Mouse (Mus musculus) stomach, postnatal 0 days (tissue): ENCODE results near the gene Dph5. TPM values are rescaled to one million over a fixed set of nuclear protein-coding genes. Genes with fewer than 3 reads are reported as not detected.

Experiments used
- ATAC-seq: fragments of 200-750 bp; cut with Nextera tagmentation; 2 replicates; pipeline ENCODE4 v1.8.0; 2017; ENCODE audit not compliant: low FRiP score, low TSS enrichment
- DNase-seq: peaks from one replicate; pipeline ENCODE4 v3.0.0-alpha.2; 2016; ENCODE audit warnings: low spot score
- H3K27ac ChIP-seq: fragments of 300-500 bp; sonication (generic); replicated peaks from 2 replicates; pipeline ENCODE4 v1.5.1; 2014; ENCODE audit warnings: mild to moderate bottlenecking, control low read depth
- H3K27me3 ChIP-seq: fragments of 300-500 bp; sonication (generic); 2 replicates; pipeline ENCODE4 v1.6.1; 2014; ENCODE audit warnings: low read length; ENCODE audit not compliant: control insufficient read depth, insufficient read depth
- H3K36me3 ChIP-seq: fragments of 300-500 bp; sonication (generic); 2 replicates; pipeline ENCODE4 v1.6.1; 2014; ENCODE audit warnings: low read length, mixed read lengths; ENCODE audit not compliant: control insufficient read depth, insufficient read depth
- H3K4me1 ChIP-seq: fragments of 300-500 bp; sonication (generic); replicated peaks from 2 replicates; pipeline ENCODE4 v1.6.1; 2014; ENCODE audit warnings: antibody characterized with exemption; ENCODE audit not compliant: control insufficient read depth, insufficient read depth
- H3K4me2 ChIP-seq: fragments of 300-500 bp; sonication (generic); replicated peaks from 2 replicates; pipeline ENCODE4 v1.6.1; 2014; ENCODE audit warnings: low read depth, mild to moderate bottlenecking, control low read depth, moderate library complexity
- H3K4me3 ChIP-seq: fragments of 300-500 bp; sonication (generic); 2 replicates; pipeline ENCODE4 v1.5.1; 2014; ENCODE audit warnings: low read depth, low read length, control low read depth
- H3K9ac ChIP-seq: fragments of 300-500 bp; sonication (generic); 2 replicates; pipeline ENCODE4 v1.6.1; 2014; ENCODE audit warnings: mild to moderate bottlenecking, low read length, control low read depth, mixed read lengths
- H3K9me3 ChIP-seq: fragments of 300-500 bp; sonication (generic); 2 replicates; pipeline ENCODE4 v1.6.1; 2016; ENCODE audit warnings: low read length; ENCODE audit not compliant: control insufficient read depth
- CTCF ChIP-seq: IDR thresholded peaks from 2 replicates; pipeline ENCODE4 v1.5.1; 2016; ENCODE audit warnings: antibody characterized with exemption, low read depth, mild to moderate bottlenecking, moderate library complexity
- EP300 ChIP-seq: optimal IDR thresholded peaks from 2 replicates; pipeline ENCODE3; 2016; ENCODE audit warnings: antibody characterized with exemption
- WGBS: fragments of 180-500 bp; shearing (Covaris S2); extraction: QIAGEN DNeasy Blood & Tissue Kit; methylation state at CpG from one replicate; pipeline ENCODE4 v1.1.7; 2014; 5-methylcytosine and 5-hydroxymethylcytosine counted together
- microRNA-seq: library from miRNA; unstranded; fragments of <30 nt; microRNA quantifications from one replicate; pipeline ENCODE4, GENCODE M21; 2016
- polyA plus RNA-seq: library from polyadenylated mRNA; unstranded; fragments of >200 nt; fragmentation: Nextera tagmentation; extraction: Ambion mirVana; gene quantifications from 2 replicates; pipeline ENCODE4 v1.2.1, GENCODE M21; 2015

The Dph5 gene
- polyA plus RNA-seq, 1 experiment from 2014 or later: 18.2 TPM

- H3K27ac ChIP-seq: no peak overlapping the region
- no peak overlapping the region for H3K4me2 ChIP-seq
- 88% methylated on average over 6 of the region's 6 CpGs for WGBS
- no peaks in the 10 kb centered on the region for H3K27me3 ChIP-seq
- no peaks in the 10 kb centered on the region for H3K4me1 ChIP-seq
- DNase-seq: no peak
- peaks cover 18% of the 10 kb centered on the region; the same call in 1 of the 2 replicates for H3K36me3 ChIP-seq
- H3K9ac ChIP-seq: no peak overlapping the region
- H3K4me3 ChIP-seq: no peak overlapping the region
- ATAC-seq: no peak
- no peaks in the 10 kb centered on the region for H3K9me3 ChIP-seq
- TF ChIP-seq EP300 (no peak), CTCF (no peak)
Observed at GRCm38 (mm10) chr3:115974228-115974627, 86.6 kb downstream of the Dph5 start.

GRCm38 (mm10) chr3:115974995-115975394 lies 87.4 kb downstream of the Dph5 start:
- no peak for DNase-seq
- no peak for TF ChIP-seq CTCF
- TF ChIP-seq EP300: no peak
- H3K36me3 ChIP-seq: peaks cover 22% of the 10 kb centered on the region; the same call in 1 of the 2 replicates
- no peak overlapping the region for H3K4me2 ChIP-seq
- 95% methylated on average over 10 of the region's 10 CpGs for whole genome bisulfite sequencing
- no peak for ATAC-seq
- no peak overlapping the region for H3K4me3 ChIP-seq
- no peaks in the 10 kb centered on the region for H3K4me1 ChIP-seq
- H3K9ac ChIP-seq: no peak overlapping the region
- no peaks in the 10 kb centered on the region for H3K27me3 ChIP-seq
- H3K9me3 ChIP-seq: no peaks in the 10 kb centered on the region
- no peak overlapping the region for H3K27ac ChIP-seq

DNA sequence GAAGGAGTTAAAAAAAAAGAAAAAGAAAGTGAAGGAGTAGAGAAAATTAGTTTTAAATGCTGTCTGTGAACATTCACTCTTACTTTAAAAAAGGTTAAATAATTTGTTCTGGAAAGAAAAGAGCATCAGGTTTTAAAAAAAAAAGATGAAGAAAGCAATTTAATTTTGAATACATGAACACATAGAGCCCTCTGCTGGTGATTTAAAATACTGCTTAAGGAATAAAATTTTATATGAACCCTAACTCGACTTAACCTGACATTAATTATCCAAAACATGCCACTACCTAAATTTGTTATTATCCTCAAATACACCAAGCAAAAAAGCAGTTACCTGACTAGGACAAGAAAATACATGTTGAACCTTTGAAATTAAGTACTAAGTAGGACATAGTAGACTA lies 91.4 kb downstream of the Dph5 start:
- peak; percentile 70 for TF ChIP-seq CTCF
- TF ChIP-seq EP300: no peak
- no peaks in the 10 kb centered on the region for H3K9me3 ChIP-seq
- H3K4me2 ChIP-seq: no peak overlapping the region
- ATAC-seq (no peak), DNase-seq (no peak)
- 19% methylated on average over 1 of the region's 1 CpGs for WGBS
- H3K27me3 ChIP-seq: no peaks in the 10 kb centered on the region
- H3K36me3 ChIP-seq: peaks cover 24% of the 10 kb centered on the region; the same call in 1 of the 2 replicates
- H3K9ac ChIP-seq: no peak overlapping the region
- no peak overlapping the region for H3K4me3 ChIP-seq
- H3K27ac ChIP-seq: no peak overlapping the region
- no peaks in the 10 kb centered on the region for H3K4me1 ChIP-seq

DNA sequence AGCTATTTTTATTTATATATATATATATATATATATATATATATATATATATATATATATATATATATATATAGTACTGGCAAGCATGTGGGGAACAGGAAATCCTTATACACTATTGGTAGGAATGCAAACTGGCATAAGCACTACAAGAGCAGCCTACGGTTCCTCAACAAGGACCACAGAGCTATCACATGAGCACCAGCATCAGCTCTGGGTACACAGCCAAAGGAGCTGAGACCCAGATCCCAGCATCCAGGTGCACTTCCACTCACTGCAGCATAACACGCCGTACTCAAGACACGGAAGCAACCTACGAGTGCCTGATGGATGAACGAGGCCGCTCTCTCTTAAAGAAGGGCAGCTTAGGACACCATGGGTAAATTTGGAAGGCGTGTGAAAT lies 95.6 kb downstream of the Dph5 start:
- peaks cover 15% of the 10 kb centered on the region; the same call in 1 of the 2 replicates for H3K36me3 ChIP-seq

More for the DNA sequence above, 95.6 kb downstream of the Dph5 start:
- Histone ChIP-seq H3K4me2 (no peak overlapping the region), H3K9me3 (no peaks in the 10 kb centered on the region), H3K27me3 (no peaks in the 10 kb centered on the region), H3K4me3 (no peak overlapping the region), H3K4me1 (no peaks in the 10 kb centered on the region), H3K9ac (no peak overlapping the region), H3K27ac (no peak overlapping the region)
- 93% methylated on average over 8 of the region's 8 CpGs for WGBS
- ATAC-seq (no peak), DNase-seq (no peak)
- TF ChIP-seq EP300 (no peak), CTCF (no peak)

Small RNA genes lying within 50 kb of the gene (microRNA-seq; reads per million reads assigned to microRNA genes)
- not detected for gene Mir669n

Other genes with a start within 250 kb of the Dph5 start
- gene S1pr1, start 172.8 kb upstream of the Dph5 start, polyA plus RNA-seq: 6.6 and 6.7 TPM in 2 replicates
- 36.4 and 37.7 TPM in 2 replicates for gene Slc30a7, start 119.6 kb downstream of the Dph5 start, polyA plus RNA-seq
- gene Extl2, start 119.6 kb downstream of the Dph5 start, polyA plus RNA-seq: 13.5 and 14.1 TPM in 2 replicates
- 16.3 and 17.3 TPM in 2 replicates for gene Vcam1, start 241.9 kb downstream of the Dph5 start, polyA plus RNA-seq